Mouse (Mus musculus): Measurements from ENCODE around the gene Olfr746. TPM values are rescaled to one million over a fixed set of nuclear protein-coding genes. Genes with fewer than 3 reads are reported as not detected.

The Olfr746 gene
- polyA plus RNA-seq (2015; fragmentation: Nextera tagmentation; extraction: Ambion mirVana) = not detected in 2 replicates

- Histone ChIP-seq H3K9ac (no peak within 1 kb of the TSS), H3K4me3 (replicated peaks) (no peak within 1 kb of the TSS), H3K4me1 (replicated peaks) (no peaks in the 10 kb centered on the region), H3K9me3 (replicated peaks) (no peaks in the 10 kb centered on the region), H3K27me3 (no peaks in the 10 kb centered on the region), H3K36me3 (no peaks in the 10 kb centered on the region), H3K27ac (no peak within 1 kb of the TSS), H3K4me2 (no peak within 1 kb of the TSS)
- ATAC-seq (ENCODE audit: low read depth) = no peak
- DNase-seq = no peak
These were observed at the start of gene Olfr746 for GRCm38 (mm10) chr14:50646783-50647182. Gene Olfr746 (plus strand): TSS chr14:50647083.

GRCm38 (mm10) chr14:50614579-50614978, 32.3 kb upstream of the Olfr746 start, which contains the start of gene Olfr744:
Gene Olfr744 (plus strand): TSS chr14:50614879.
- ATAC-seq (ENCODE audit: low read depth) = no peak
- WGBS (ENCODE audit: insufficient replicate concordance) = 66% methylated on average over 2 of the region's 2 CpGs
- Histone ChIP-seq H3K4me1 (replicated peaks) (no peaks in the 10 kb centered on the region), H3K36me3 (no peaks in the 10 kb centered on the region), H3K9me3 (replicated peaks) (no peaks in the 10 kb centered on the region), H3K4me2 (no peak within 1 kb of the TSS), H3K4me3 (replicated peaks) (no peak within 1 kb of the TSS), H3K27me3 (no peaks in the 10 kb centered on the region), H3K27ac (no peak within 1 kb of the TSS), H3K9ac (no peak within 1 kb of the TSS)
- no peak for DNase-seq

GRCm38 (mm10) chr14:50639088-50639487, 7.8 kb upstream of the Olfr746 start, which contains the start of gene Olfr745:
Gene Olfr745 (plus strand): TSS chr14:50639388.
- WGBS (ENCODE audit: insufficient replicate concordance) = 57% methylated on average over 2 of the region's 2 CpGs
- H3K36me3 ChIP-seq = no peaks in the 10 kb centered on the region
- no peak for ATAC-seq (ENCODE audit: low read depth)

GRCm38 (mm10) chr14:50693106-50693505, 46.2 kb downstream of the Olfr746 start, which contains the start of gene Olfr747:
Gene Olfr747 (minus strand): TSS chr14:50693206.
- Histone ChIP-seq H3K9me3 (replicated peaks) (no peaks in the 10 kb centered on the region), H3K4me3 (replicated peaks) (no peak within 1 kb of the TSS), H3K4me2 (no peak within 1 kb of the TSS), H3K4me1 (replicated peaks) (no peaks in the 10 kb centered on the region), H3K27ac (no peak within 1 kb of the TSS), H3K9ac (no peak within 1 kb of the TSS), H3K36me3 (no peaks in the 10 kb centered on the region), H3K27me3 (no peaks in the 10 kb centered on the region)
- ATAC-seq (ENCODE audit: low read depth) (no peak), DNase-seq (no peak)
- WGBS (ENCODE audit: insufficient replicate concordance) = 71% methylated on average over 3 of the region's 3 CpGs

More at GRCm38 (mm10) chr14:50639088-50639487, 7.8 kb upstream of the Olfr746 start, which contains the start of gene Olfr745:
- no peak within 1 kb of the TSS for H3K9ac ChIP-seq
- H3K9me3 ChIP-seq (replicated peaks) = no peaks in the 10 kb centered on the region
- no peak within 1 kb of the TSS for H3K4me3 ChIP-seq (replicated peaks)
- H3K27me3 ChIP-seq = no peaks in the 10 kb centered on the region
- no peak within 1 kb of the TSS for H3K4me2 ChIP-seq
- no peak within 1 kb of the TSS for H3K27ac ChIP-seq
- DNase-seq = no peak
- no peaks in the 10 kb centered on the region for H3K4me1 ChIP-seq (replicated peaks)

Other genes starting within 250 kb of the Olfr746 start
- not detected in 2 replicates for gene Olfr738, start 239.5 kb upstream of the Olfr746 start, polyA plus RNA-seq (2015; fragmentation: Nextera tagmentation; extraction: Ambion mirVana)
- not detected in 2 replicates for gene Olfr739, start 228.5 kb upstream of the Olfr746 start, polyA plus RNA-seq (2015; fragmentation: Nextera tagmentation; extraction: Ambion mirVana)
- gene Olfr740, start 201.5 kb upstream of the Olfr746 start, polyA plus RNA-seq (2015; fragmentation: Nextera tagmentation; extraction: Ambion mirVana) = not detected in 2 replicates
- not detected in 2 replicates for gene Olfr741, start 174.3 kb upstream of the Olfr746 start, polyA plus RNA-seq (2015; fragmentation: Nextera tagmentation; extraction: Ambion mirVana)
- gene Olfr742, start 143.5 kb upstream of the Olfr746 start, polyA plus RNA-seq (2015; fragmentation: Nextera tagmentation; extraction: Ambion mirVana) = not detected in 2 replicates
- gene Olfr743, start 125.2 kb upstream of the Olfr746 start, polyA plus RNA-seq (2015; fragmentation: Nextera tagmentation; extraction: Ambion mirVana) = not detected in 2 replicates
- gene Olfr744, start 32.2 kb upstream of the Olfr746 start, polyA plus RNA-seq (2015; fragmentation: Nextera tagmentation; extraction: Ambion mirVana) = not detected in 2 replicates
- gene Olfr745, start 7.7 kb upstream of the Olfr746 start, polyA plus RNA-seq (2015; fragmentation: Nextera tagmentation; extraction: Ambion mirVana) = not detected in 2 replicates
- gene Olfr747, start 46.1 kb downstream of the Olfr746 start, polyA plus RNA-seq (2015; fragmentation: Nextera tagmentation; extraction: Ambion mirVana) = not detected in 2 replicates
- gene Olfr748, start 60.3 kb downstream of the Olfr746 start, polyA plus RNA-seq (2015; fragmentation: Nextera tagmentation; extraction: Ambion mirVana) = not detected in 2 replicates
- gene Olfr749, start 98.0 kb downstream of the Olfr746 start, polyA plus RNA-seq (2015; fragmentation: Nextera tagmentation; extraction: Ambion mirVana) = not detected in 2 replicates
- 21.5 and 22.3 TPM in 2 replicates for gene Ttc5, start 138.4 kb downstream of the Olfr746 start, polyA plus RNA-seq (2015; fragmentation: Nextera tagmentation; extraction: Ambion mirVana)
- gene Ccnb1ip1, start 160.6 kb downstream of the Olfr746 start, polyA plus RNA-seq (2015; fragmentation: Nextera tagmentation; extraction: Ambion mirVana) = not detected in 2 replicates
- 39.5 and 43.8 TPM in 2 replicates for gene Parp2, start 160.8 kb downstream of the Olfr746 start, polyA plus RNA-seq (2015; fragmentation: Nextera tagmentation; extraction: Ambion mirVana)
- 2.2 and 2.5 TPM in 2 replicates for gene Tep1, start 223.5 kb downstream of the Olfr746 start, polyA plus RNA-seq (2015; fragmentation: Nextera tagmentation; extraction: Ambion mirVana)

All from liver, embryonic 13.5 days (tissue).